In genomic region chr7:24469126-24469525, GRCm38 (mm10) we compare ENCODE assay signal across 14 mouse cellular contexts. TPM values are rescaled to one million over a fixed set of nuclear protein-coding genes. Genes with fewer than 3 reads are reported as not detected.
DNase-seq lines count a peak whose midpoint lies in the region; TF ChIP-seq lines count a peak whose summit lies in the region.
"Had no signal": no experiment of that assay in that cellular context is flagged by ENCODE, and none has a peak within 500 bp of the region (broad histone marks: within the 10 kb centered on the region; RNA-seq: fewer than 3 reads in every experiment).

No protein-coding gene starts in this region.

- DNase-seq in heart, postnatal 4 days = peak; percentile 36
- DNase-seq in heart, adult 9 months (ENCODE audit: low spot score in 2 of 2) = no peak
- DNase-seq in thymus, postnatal 14 days = peak; percentile 33
- DNase-seq in thymus, postnatal 0 days (ENCODE audit: low spot score) = no peak
- no peak for DNase-seq in frontal cortex, postnatal 25 days (ENCODE audit: low spot score in 2 of 2)
- DNase-seq in layer of hippocampus, adult 8-10 months (ENCODE audit: low spot score in 2 of 2) = no peak
- DNase-seq in left cerebral cortex, adult 18-20 months (ENCODE audit: low spot score in 2 of 2) = no peak
- DNase-seq: cerebellum, adult 18-20 months; gastrocnemius, postnatal 14 days had no signal

- peak; percentile 67 for TF ChIP-seq CTCF in bone marrow macrophage, adult 2 months (IDR thresholded peaks at IDR 0.05; ENCODE audit: low read depth, low read length)

- peaks cover 24% of the 10 kb centered on the region for H3K4me1 ChIP-seq in bone marrow macrophage, adult 2 months (ENCODE audit: control insufficient read depth, insufficient read depth, low read length)
- H3K4me1 ChIP-seq: limb, embryonic 13.5 days; midbrain, embryonic 12.5 days had no signal

- H3K4me3 ChIP-seq in bone marrow macrophage, adult 2 months (ENCODE audit: insufficient read depth, low read length) = no peak overlapping the region
- H3K4me3 ChIP-seq: hindbrain, embryonic 13.5 days; limb, embryonic 13.5 days; midbrain, embryonic 12.5 days had no signal

- TF ChIP-seq POLR2A in bone marrow macrophage, adult 2 months (IDR thresholded peaks at IDR 0.05; ENCODE audit: borderline replicate concordance, low read depth, low read length) = no peak

- H3K27ac ChIP-seq in bone marrow macrophage, adult 2 months (ENCODE audit: insufficient read depth, low read depth, low read length) = no peak overlapping the region
- H3K27ac ChIP-seq: hindbrain, embryonic 13.5 days; limb, embryonic 13.5 days; midbrain, embryonic 12.5 days had no signal

RNA-seq across cellular contexts. Expression of gene Plaur, which starts 6.8 kb away (rescaled TPM):
- 10 to 100 TPM in 1 of 2 experiments, 1 to 10 TPM in 1; 6.4 to 10.4 TPM for total RNA-seq in heart, postnatal 4 days (2021)
- 3.0 and 3.4 TPM in 2 replicates for polyA plus RNA-seq in thymus, postnatal 0 days (2015; fragmentation: Nextera tagmentation; extraction: Ambion mirVana)
- 24.8 and 27.5 TPM in 2 replicates for polyA plus RNA-seq in bone marrow macrophage, adult 2 months (2012; ENCODE audit: insufficient read depth, insufficient read length, missing spikeins)
- total RNA-seq in layer of hippocampus, adult 8-10 months (2022) = 1 to 10 TPM in 3 of 4 experiments, under 1 TPM in 1; 0.87 to 8.3 (median 2.7) TPM
- 1 to 10 TPM in 1 of 2 experiments, under 1 TPM in 1; 0.59 to 1.5 TPM for total RNA-seq in left cerebral cortex, adult 18-20 months (2021)

RNA-seq across cellular contexts. Expression of gene Cadm4, which starts 12.7 kb away (rescaled TPM):
- total RNA-seq in heart, postnatal 4 days (2021) = 10 to 100 TPM; 11.9 to 12.5 TPM
- polyA plus RNA-seq in thymus, postnatal 0 days (2015; fragmentation: Nextera tagmentation; extraction: Ambion mirVana) = 0.71 and 0.83 TPM in 2 replicates
- not detected in 2 replicates for polyA plus RNA-seq in bone marrow macrophage, adult 2 months (2012; ENCODE audit: insufficient read depth, insufficient read length, missing spikeins)
- total RNA-seq in layer of hippocampus, adult 8-10 months (2022) = 100 to 1,000 TPM; 123 to 166 (median 143) TPM
- 100 to 1,000 TPM; 207 to 219 TPM for total RNA-seq in left cerebral cortex, adult 18-20 months (2021)

RNA-seq across cellular contexts. Expression of gene Irgc1, which starts 17.0 kb away (rescaled TPM):
- total RNA-seq in heart, postnatal 4 days (2021) = not detected
- polyA plus RNA-seq in thymus, postnatal 0 days (2015; fragmentation: Nextera tagmentation; extraction: Ambion mirVana) = 0.18 and 0.22 TPM in 2 replicates
- not detected in 2 replicates for polyA plus RNA-seq in bone marrow macrophage, adult 2 months (2012; ENCODE audit: insufficient read depth, insufficient read length, missing spikeins)
- not detected for total RNA-seq in layer of hippocampus, adult 8-10 months (2022)
- total RNA-seq in left cerebral cortex, adult 18-20 months (2021) = under 1 TPM in 1 of 2 experiments, not detected in 1; 0.37 TPM
- total RNA-seq: layer of hippocampus, adult 18-20 months had no signal
- polyA plus RNA-seq: hindbrain, embryonic 13.5 days; limb, embryonic 13.5 days; midbrain, embryonic 12.5 days had no signal

RNA-seq across cellular contexts. Expression of gene Zfp428, which starts 37.7 kb away (rescaled TPM):
- 10 to 100 TPM; 17.3 to 18.5 TPM for total RNA-seq in heart, postnatal 4 days (2021)
- 16.5 and 16.7 TPM in 2 replicates for polyA plus RNA-seq in thymus, postnatal 0 days (2015; fragmentation: Nextera tagmentation; extraction: Ambion mirVana)
- polyA plus RNA-seq in bone marrow macrophage, adult 2 months (2012; ENCODE audit: insufficient read depth, insufficient read length, missing spikeins) = 0.69 TPM in 1 of 2 replicates, not detected in the other
- total RNA-seq in layer of hippocampus, adult 8-10 months (2022) = 10 to 100 TPM; 29.7 to 38.9 (median 34.5) TPM
- total RNA-seq in left cerebral cortex, adult 18-20 months (2021) = 10 to 100 TPM; 47.7 to 49.3 TPM

RNA-seq across cellular contexts. Expression of gene AC161166.1, which starts 43.1 kb away (rescaled TPM):
- not detected for total RNA-seq in heart, postnatal 4 days (2021)
- polyA plus RNA-seq in thymus, postnatal 0 days (2015; fragmentation: Nextera tagmentation; extraction: Ambion mirVana) = 0.07 TPM in 1 of 2 replicates, not detected in the other
- polyA plus RNA-seq in bone marrow macrophage, adult 2 months (2012; ENCODE audit: insufficient read depth, insufficient read length, missing spikeins) = not detected in 2 replicates
- not detected for total RNA-seq in layer of hippocampus, adult 8-10 months (2022)
- not detected for total RNA-seq in left cerebral cortex, adult 18-20 months (2021)
- total RNA-seq: gastrocnemius, postnatal 14 days; layer of hippocampus, adult 18-20 months had no signal

Comparison
In these comparisons a context has a peak if more than half of its experiments do, and no peak if none do; other contexts are left out.
1. DNase-seq: peak in heart, postnatal 4 days (single experiment) and thymus, postnatal 14 days (single experiment); none in heart, adult 9 months (0 of 2), thymus, postnatal 0 days (single experiment), frontal cortex, postnatal 25 days (0 of 2), layer of hippocampus, adult 8-10 months (0 of 2) and left cerebral cortex, adult 18-20 months (0 of 2).
2. RNA of gene Cadm4, which starts 12.7 kb away (total RNA-seq): 207 to 219 TPM in left cerebral cortex, adult 18-20 months and 123 to 166 TPM in layer of hippocampus, adult 8-10 months; 11.9 to 12.5 TPM in heart, postnatal 4 days; every median in the first group is over 4 times any median in the second.